Mouse (Mus musculus) limb, embryonic 12.5 days (tissue): ENCODE measurements around the gene Hs3st6. TPM values are rescaled to one million over a fixed set of nuclear protein-coding genes. Genes with fewer than 3 reads are reported as not detected.

Experiments
- polyA plus RNA-seq: library from polyadenylated mRNA; unstranded; fragments of >200 nt; fragmentation: Nextera tagmentation; extraction: Ambion mirVana; gene quantifications from 2 replicates; pipeline ENCODE4 v1.2.1, GENCODE M21; 2016

The Hs3st6 gene
- polyA plus RNA-seq, 1 experiment from 2014 or later: 2.7 TPM

Other genes with a start within 250 kb of the Hs3st6 start
- gene Traf7, start 225.1 kb upstream of the Hs3st6 start, polyA plus RNA-seq: 97.4 and 101 TPM in 2 replicates
- gene Rab26, start 218.8 kb upstream of the Hs3st6 start, polyA plus RNA-seq: 3.2 and 4.0 TPM in 2 replicates
- 23.2 and 32.2 TPM in 2 replicates for gene Pkd1, start 203.2 kb upstream of the Hs3st6 start, polyA plus RNA-seq
- 68.6 and 77.7 TPM in 2 replicates for gene Tsc2, start 120.4 kb upstream of the Hs3st6 start, polyA plus RNA-seq
- gene Nthl1, start 120.3 kb upstream of the Hs3st6 start, polyA plus RNA-seq: 23.3 and 24.9 TPM in 2 replicates
- gene Slc9a3r2, start 102.7 kb upstream of the Hs3st6 start, polyA plus RNA-seq: 58.9 and 59.3 TPM in 2 replicates
- 0.49 and 1.3 TPM in 2 replicates for gene Npw, start 94.5 kb upstream of the Hs3st6 start, polyA plus RNA-seq
- gene Zfp598, start 83.3 kb upstream of the Hs3st6 start, polyA plus RNA-seq: 24.5 and 28.4 TPM in 2 replicates
- gene Syngr3, start 63.0 kb upstream of the Hs3st6 start, polyA plus RNA-seq: 7.5 and 8.2 TPM in 2 replicates
- gene Gfer, start 56.8 kb upstream of the Hs3st6 start, polyA plus RNA-seq: 49.7 and 53.5 TPM in 2 replicates
- gene Noxo1, start 56.8 kb upstream of the Hs3st6 start, polyA plus RNA-seq: 1.7 and 1.8 TPM in 2 replicates
- gene Tbl3, start 45.3 kb upstream of the Hs3st6 start, polyA plus RNA-seq: 99.7 and 103 TPM in 2 replicates
- gene Rnf151, start 34.9 kb upstream of the Hs3st6 start, polyA plus RNA-seq: 0.29 and 0.41 TPM in 2 replicates
- 1,161 and 1,172 TPM in 2 replicates for gene Rps2, start 34.9 kb upstream of the Hs3st6 start, polyA plus RNA-seq
- gene Ndufb10, start 28.5 kb upstream of the Hs3st6 start, polyA plus RNA-seq: 206 and 217 TPM in 2 replicates
- gene Rpl3l, start 25.2 kb upstream of the Hs3st6 start, polyA plus RNA-seq: not detected in 2 replicates
- gene Msrb1, start 16.3 kb upstream of the Hs3st6 start, polyA plus RNA-seq: 22.7 and 24.1 TPM in 2 replicates
- gene Meiob, start 51.3 kb downstream of the Hs3st6 start, polyA plus RNA-seq: not detected in 2 replicates
- gene Hagh, start 87.2 kb downstream of the Hs3st6 start, polyA plus RNA-seq: 26.3 and 27.6 TPM in 2 replicates
- 18.6 and 22.5 TPM in 2 replicates for gene Fahd1, start 97.4 kb downstream of the Hs3st6 start, polyA plus RNA-seq
- 0.37 and 0.43 TPM in 2 replicates for gene Igfals, start 113.0 kb downstream of the Hs3st6 start, polyA plus RNA-seq
- 50.1 and 53.2 TPM in 2 replicates for gene Nubp2, start 133.4 kb downstream of the Hs3st6 start, polyA plus RNA-seq
- gene Spsb3, start 133.7 kb downstream of the Hs3st6 start, polyA plus RNA-seq: 40.4 and 46.1 TPM in 2 replicates
- 32.8 and 47.1 TPM in 2 replicates for gene Eme2, start 142.1 kb downstream of the Hs3st6 start, polyA plus RNA-seq
- gene Mrps34, start 142.1 kb downstream of the Hs3st6 start, polyA plus RNA-seq: 89.5 and 94.8 TPM in 2 replicates
- 46.2 and 46.5 TPM in 2 replicates for gene Nme3, start 143.5 kb downstream of the Hs3st6 start, polyA plus RNA-seq
- 45.0 and 46.5 TPM in 2 replicates for gene Mapk8ip3, start 184.0 kb downstream of the Hs3st6 start, polyA plus RNA-seq
- gene Jpt2, start 207.7 kb downstream of the Hs3st6 start, polyA plus RNA-seq: 265 and 277 TPM in 2 replicates